Comparison of ENCODE assay signal across 8 mouse cellular contexts in genomic region chr7:114562531-114563241, GRCm38 (mm10). TPM values are rescaled to one million over a fixed set of nuclear protein-coding genes. Genes with fewer than 3 reads are reported as not detected.
A peak's percentile ranks its signal among the peaks of the same experiment; 100 is the strongest.
DNase-seq lines count a peak whose midpoint lies in the region; ATAC-seq and TF ChIP-seq lines count a peak whose summit lies in the region.

Gene Cyp2r1 (minus strand): TSS chr7:114562972.

- H3K27me3 ChIP-seq in kidney, adult 2 months (replicated peaks; ENCODE audit: control insufficient read depth, insufficient read depth, low read length), result no peaks in the 10 kb centered on the region
- no peaks in the 10 kb centered on the region for H3K27me3 ChIP-seq in limb, embryonic 10.5 days (ENCODE audit: low read depth, poor library complexity, severe bottlenecking)
- peaks cover 5% of the 10 kb centered on the region; the same call in 1 of the 2 replicates for H3K27me3 ChIP-seq in midbrain, embryonic 12.5 days

- WGBS in kidney, adult 2 months, result 2% methylated on average over 56 of the region's 56 CpGs
- WGBS in limb, embryonic 10.5 days, result 3% methylated on average over 56 of the region's 56 CpGs
- 3% methylated on average over 56 of the region's 56 CpGs for WGBS in midbrain, embryonic 12.5 days

- peak within 1 kb of the TSS; percentile 37 for H3K4me3 ChIP-seq in embryonic fibroblast, embryonic 13.5 days (ENCODE audit: insufficient read depth, low read length)
- peak within 1 kb of the TSS; percentile 64 for H3K4me3 ChIP-seq in kidney, adult 2 months (ENCODE audit: insufficient read depth, low read depth, low read length)
- peak within 1 kb of the TSS; percentile 61 for H3K4me3 ChIP-seq in limb, embryonic 10.5 days
- peak within 1 kb of the TSS; percentile 50 for H3K4me3 ChIP-seq in midbrain, embryonic 12.5 days

- H3K9ac ChIP-seq in midbrain, embryonic 12.5 days (replicated peaks), result peak within 1 kb of the TSS; percentile 32; the same call in 1 of the 2 replicates

- H3K4me2 ChIP-seq in midbrain, embryonic 12.5 days (replicated peaks), result peak within 1 kb of the TSS; percentile 54

- no peak for TF ChIP-seq CTCF in embryonic fibroblast, embryonic 13.5 days (IDR thresholded peaks at IDR 0.05; ENCODE audit: borderline replicate concordance, insufficient read depth, low read length)
- peak; percentile 12; the same call in 1 of the 2 replicates for TF ChIP-seq CTCF in kidney, adult 2 months (conservative IDR thresholded peaks at IDR 0.05; ENCODE audit: insufficient read depth, insufficient read length, low read depth, low read length)

- ATAC-seq in midbrain, embryonic 12.5 days (ENCODE audit: low FRiP score, low read depth), result peak; percentile 100

- H3K36me3 ChIP-seq in kidney, adult 2 months (ENCODE audit: control insufficient read depth, insufficient read depth, low read length), result no peaks in the 10 kb centered on the region
- H3K36me3 ChIP-seq in limb, embryonic 10.5 days, result no peaks in the 10 kb centered on the region
- no peaks in the 10 kb centered on the region; the same call in 1 of the 2 replicates for H3K36me3 ChIP-seq in midbrain, embryonic 12.5 days

- H3K27ac ChIP-seq in embryonic fibroblast, embryonic 13.5 days (ENCODE audit: insufficient read depth, low read length), result peak within 1 kb of the TSS; percentile 51
- H3K27ac ChIP-seq in kidney, adult 2 months (ENCODE audit: insufficient read depth, low read depth, low read length), result no peak within 1 kb of the TSS; the same call in 1 of the 2 replicates
- peak within 1 kb of the TSS; percentile 88 for H3K27ac ChIP-seq in limb, embryonic 10.5 days
- H3K27ac ChIP-seq in midbrain, embryonic 12.5 days (replicated peaks), result peak within 1 kb of the TSS; percentile 52; the same call in 1 of the 2 replicates

- DNase-seq in brain, adult 2 months (ENCODE audit: low read depth, low spot score), result peak; percentile 95
- DNase-seq in heart, adult 8-10 months (ENCODE audit: low spot score), result peak; percentile 90
- peak; percentile 92 for DNase-seq in kidney, adult 2 months
- DNase-seq in limb, embryonic 10.5 days (ENCODE audit: low spot score), result peak; percentile 85
- DNase-seq in skeletal muscle tissue, adult 2 months (ENCODE audit: low read depth, low spot score), result peak; percentile 86
- DNase-seq in yolk sac, embryonic 10.5 days (ENCODE audit: low spot score), result peak; percentile 90

- H3K9me3 ChIP-seq in limb, embryonic 10.5 days (replicated peaks), result no peaks in the 10 kb centered on the region
- no peaks in the 10 kb centered on the region for H3K9me3 ChIP-seq in midbrain, embryonic 12.5 days

- TF ChIP-seq POLR2A in embryonic fibroblast, embryonic 13.5 days (IDR thresholded peaks at IDR 0.05; ENCODE audit: low read depth, low read length), result peak; percentile 52; the same call in 1 of the 2 replicates
- no peak for TF ChIP-seq POLR2A in kidney, adult 2 months (IDR thresholded peaks at IDR 0.05; ENCODE audit: low read depth, low read length)

- no peaks in the 10 kb centered on the region for H3K4me1 ChIP-seq in embryonic fibroblast, embryonic 13.5 days (ENCODE audit: control insufficient read depth, insufficient read depth, low read length)
- H3K4me1 ChIP-seq in kidney, adult 2 months (ENCODE audit: control insufficient read depth, insufficient read depth, low read length), result no peaks in the 10 kb centered on the region
- H3K4me1 ChIP-seq in limb, embryonic 10.5 days, result peaks cover 10% of the 10 kb centered on the region
- H3K4me1 ChIP-seq in midbrain, embryonic 12.5 days, result no peaks in the 10 kb centered on the region; the same call in 1 of the 2 replicates

RNA-seq across cellular contexts. Expression of gene Cyp2r1, which starts in this region (rescaled TPM):
- 3.4 and 3.5 TPM in 2 replicates for polyA plus RNA-seq in embryonic fibroblast, embryonic 13.5 days (2011; ENCODE audit: insufficient read length, low read depth, missing spikeins)
- total RNA-seq in heart, adult 8-10 months (2022), result under 1 TPM; 0.19 to 0.85 (median 0.42) TPM
- 0.87 and 1.1 TPM in 2 replicates for polyA plus RNA-seq in kidney, adult 2 months (2012; rRNA removed)
- 0.72 and 0.99 TPM in 2 replicates for polyA plus RNA-seq in limb, embryonic 10.5 days (2016; fragmentation: Nextera tagmentation; extraction: Ambion mirVana)
- 1.2 and 1.4 TPM in 2 replicates for polyA plus RNA-seq in midbrain, embryonic 12.5 days (2016; fragmentation: Nextera tagmentation; extraction: Ambion mirVana)

Comparison
In these comparisons a context has a peak if more than half of its experiments do, and no peak if none do; other contexts are left out.
1. Peak in DNase-seq in heart, adult 8-10 months; RNA of the gene not detected or under 1 TPM.
2. Peak in DNase-seq, H3K4me3 ChIP-seq and H3K27ac ChIP-seq in limb, embryonic 10.5 days; RNA of the gene not detected or under 1 TPM.